Comparison of ENCODE assay signal across 8 mouse cellular contexts in the genomic region with DNA sequence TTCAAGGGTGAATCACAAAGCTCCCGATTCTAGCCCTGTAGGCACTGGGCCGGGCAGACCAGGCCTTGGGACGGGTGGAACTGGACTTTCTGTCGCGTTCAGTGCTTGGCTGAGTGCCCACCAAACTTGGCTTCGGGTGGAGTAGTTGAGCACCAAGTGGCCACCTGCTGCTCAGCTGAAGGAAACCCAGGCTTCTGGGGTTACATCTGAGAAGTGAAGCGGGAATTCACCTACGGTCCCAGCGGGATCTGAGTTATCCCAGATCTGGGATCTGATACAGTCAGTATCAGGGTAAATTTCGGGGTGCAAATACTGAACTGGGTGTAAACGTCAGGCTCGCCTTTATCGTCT. TPM values are rescaled to one million over a fixed set of nuclear protein-coding genes. Genes with fewer than 3 reads are reported as not detected.
DNase-seq lines count a peak whose midpoint lies in the region; ATAC-seq and TF ChIP-seq lines count a peak whose summit lies in the region.

No protein-coding gene starts in this region.

- peak overlapping the region; percentile 87 for H3K4me2 ChIP-seq in forebrain, embryonic 12.5 days
- H3K4me2 ChIP-seq in lung, embryonic 16.5 days (ENCODE audit: low read depth, low read length), result peak overlapping the region; percentile 93

- peak; percentile 45; the same call in 1 of the 2 replicates for ATAC-seq in forebrain, embryonic 12.5 days (ENCODE audit: low FRiP score)
- peak; percentile 36 for ATAC-seq in lung, embryonic 16.5 days (ENCODE audit: low read depth)

- peak overlapping the region; percentile 72 for H3K27ac ChIP-seq in bone marrow, adult 2 months (ENCODE audit: control insufficient read depth, insufficient read depth, low read depth, low read length, poor library complexity)
- H3K27ac ChIP-seq in forebrain, embryonic 12.5 days, result peak overlapping the region; percentile 80
- H3K27ac ChIP-seq in lung, embryonic 16.5 days (ENCODE audit: low read length), result peak overlapping the region; percentile 97

- H3K4me1 ChIP-seq in E14TG2a.4 (replicated peaks; ENCODE audit: low read depth, low read length), result peaks cover 85% of the 10 kb centered on the region
- peaks cover 1% of the 10 kb centered on the region; the same call in 1 of the 2 replicates for H3K4me1 ChIP-seq in bone marrow, adult 2 months (ENCODE audit: control insufficient read depth, insufficient read depth, low read length)
- peaks cover 21% of the 10 kb centered on the region for H3K4me1 ChIP-seq in forebrain, embryonic 12.5 days
- peaks cover 14% of the 10 kb centered on the region for H3K4me1 ChIP-seq in lung, embryonic 16.5 days (replicated peaks; ENCODE audit: control insufficient read depth, insufficient read depth, low read length)

- peak overlapping the region; percentile 69 for H3K9ac ChIP-seq in forebrain, embryonic 12.5 days
- H3K9ac ChIP-seq in lung, embryonic 16.5 days (ENCODE audit: low read length), result peak overlapping the region; percentile 90

- H3K27me3 ChIP-seq in E14TG2a.4 (ENCODE audit: insufficient read depth, low read length), result no peaks in the 10 kb centered on the region
- H3K27me3 ChIP-seq in forebrain, embryonic 12.5 days, result peaks cover 5% of the 10 kb centered on the region; the same call in 1 of the 2 replicates
- H3K27me3 ChIP-seq in lung, embryonic 16.5 days (ENCODE audit: control insufficient read depth, insufficient read depth, low read depth, low read length), result no peaks in the 10 kb centered on the region

- no peak for TF ChIP-seq POLR2A in bone marrow, adult 2 months (IDR thresholded peaks at IDR 0.05; ENCODE audit: borderline replicate concordance, control insufficient read depth, low read depth, low read length)

- intact Hi-C loops in heart, postnatal 25 days (cut with DNase I), result loop anchor here (5.0 kb wide), 1 partner anchor 130 kb away; no protein-coding TSS in a partner anchor

- DNase-seq in heart, postnatal 25 days (ENCODE audit: low spot score), result peak; percentile 63
- DNase-seq in layer of hippocampus, adult 8-10 months (ENCODE audit: low spot score in 2 of 2), result peak; percentile 59 to 61
- peak; percentile 81 to 87 for DNase-seq in right cerebral cortex, postnatal 10 days (ENCODE audit: low spot score in 2 of 2)
- DNase-seq in urinary bladder, postnatal 4 days (ENCODE audit: low spot score in 2 of 2), result peak; percentile 68 to 82

- H3K4me3 ChIP-seq in E14TG2a.4 (replicated peaks; ENCODE audit: low read length), result peak overlapping the region; percentile 91
- peak overlapping the region; percentile 81 for H3K4me3 ChIP-seq in bone marrow, adult 2 months (replicated peaks; ENCODE audit: control insufficient read depth, low read depth, low read length)
- H3K4me3 ChIP-seq in forebrain, embryonic 12.5 days (replicated peaks), result peak overlapping the region; percentile 60
- peak overlapping the region; percentile 87 for H3K4me3 ChIP-seq in lung, embryonic 16.5 days (ENCODE audit: low read length)

- peaks cover 68% of the 10 kb centered on the region for H3K36me3 ChIP-seq in E14TG2a.4 (ENCODE audit: insufficient read depth, low read length)
- peaks cover 44% of the 10 kb centered on the region for H3K36me3 ChIP-seq in forebrain, embryonic 12.5 days (replicated peaks)
- peaks cover 19% of the 10 kb centered on the region for H3K36me3 ChIP-seq in lung, embryonic 16.5 days (ENCODE audit: control insufficient read depth, insufficient read depth, low read length)

- TF ChIP-seq CTCF in E14TG2a.4 (conservative IDR thresholded peaks at IDR 0.05; ENCODE audit: low read length), result no peak
- 0 out of 2 replicates have a peak, but pooled peaks have one; percentile 13 for TF ChIP-seq CTCF in bone marrow, adult 2 months (IDR thresholded peaks at IDR 0.05; ENCODE audit: control insufficient read depth, insufficient read depth, low read length)

- no peaks in the 10 kb centered on the region for H3K9me3 ChIP-seq in E14TG2a.4 (ENCODE audit: low read length)
- no peaks in the 10 kb centered on the region for H3K9me3 ChIP-seq in forebrain, embryonic 12.5 days
- H3K9me3 ChIP-seq in lung, embryonic 16.5 days (ENCODE audit: control insufficient read depth, low read length), result no peaks in the 10 kb centered on the region

- under 1% methylated on average over 13 of the region's 13 CpGs for WGBS in bone marrow, adult 2 months
- WGBS in forebrain, embryonic 12.5 days, result under 1% methylated on average over 13 of the region's 13 CpGs
- under 1% methylated on average over 13 of the region's 13 CpGs for whole genome bisulfite sequencing in lung, embryonic 16.5 days

RNA-seq across cellular contexts. Expression of a gene that starts 0.7 kb away (rescaled TPM):
- polyA plus RNA-seq in bone marrow, adult 2 months (2011; ENCODE audit: insufficient read depth, insufficient read length, low replicate concordance, missing spikeins), result 65.8 and 86.0 TPM in 2 replicates
- 15.2 and 16.5 TPM in 2 replicates for polyA plus RNA-seq in forebrain, embryonic 12.5 days (2016; fragmentation: Nextera tagmentation; extraction: Ambion mirVana)
- total RNA-seq in heart, postnatal 25 days (2021), result 10 to 100 TPM; 45.5 to 56.9 TPM
- 10 to 100 TPM; 16.5 to 22.5 (median 17.9) TPM for total RNA-seq in layer of hippocampus, adult 8-10 months (2022)
- 36.8 and 40.6 TPM in 2 replicates for polyA plus RNA-seq in lung, embryonic 16.5 days (2015; fragmentation: Nextera tagmentation; extraction: Ambion mirVana)

RNA-seq across cellular contexts. Expression of a gene that starts 8.2 kb away (rescaled TPM):
- 41.5 and 69.6 TPM in 2 replicates for polyA plus RNA-seq in bone marrow, adult 2 months (2011; ENCODE audit: insufficient read depth, insufficient read length, low replicate concordance, missing spikeins)
- 32.3 and 35.1 TPM in 2 replicates for polyA plus RNA-seq in forebrain, embryonic 12.5 days (2016; fragmentation: Nextera tagmentation; extraction: Ambion mirVana)
- total RNA-seq in heart, postnatal 25 days (2021), result 10 to 100 TPM; 20.9 to 24.5 TPM
- total RNA-seq in layer of hippocampus, adult 8-10 months (2022), result 100 to 1,000 TPM in 2 of 4 experiments, 10 to 100 TPM in 2; 91.9 to 121 (median 102) TPM
- polyA plus RNA-seq in lung, embryonic 16.5 days (2015; fragmentation: Nextera tagmentation; extraction: Ambion mirVana), result 21.1 and 25.4 TPM in 2 replicates

RNA-seq across cellular contexts. Expression of a gene that starts 8.3 kb away (rescaled TPM):
- 19.3 and 26.7 TPM in 2 replicates for polyA plus RNA-seq in bone marrow, adult 2 months (2011; ENCODE audit: insufficient read depth, insufficient read length, low replicate concordance, missing spikeins)
- 87.4 and 89.5 TPM in 2 replicates for polyA plus RNA-seq in forebrain, embryonic 12.5 days (2016; fragmentation: Nextera tagmentation; extraction: Ambion mirVana)
- total RNA-seq in heart, postnatal 25 days (2021), result 10 to 100 TPM; 74.0 to 82.3 TPM
- total RNA-seq in layer of hippocampus, adult 8-10 months (2022), result 10 to 100 TPM; 49.1 to 55.3 (median 52.6) TPM
- 79.3 and 87.6 TPM in 2 replicates for polyA plus RNA-seq in lung, embryonic 16.5 days (2015; fragmentation: Nextera tagmentation; extraction: Ambion mirVana)

RNA-seq across cellular contexts. Expression of a gene that starts 16.1 kb away (rescaled TPM):
- 9.3 and 23.0 TPM in 2 replicates for polyA plus RNA-seq in bone marrow, adult 2 months (2011; ENCODE audit: insufficient read depth, insufficient read length, low replicate concordance, missing spikeins)
- polyA plus RNA-seq in forebrain, embryonic 12.5 days (2016; fragmentation: Nextera tagmentation; extraction: Ambion mirVana), result 28.4 and 29.7 TPM in 2 replicates
- 10 to 100 TPM; 41.6 to 45.9 TPM for total RNA-seq in heart, postnatal 25 days (2021)
- 10 to 100 TPM; 55.6 to 81.3 (median 64.7) TPM for total RNA-seq in layer of hippocampus, adult 8-10 months (2022)
- polyA plus RNA-seq in lung, embryonic 16.5 days (2015; fragmentation: Nextera tagmentation; extraction: Ambion mirVana), result 25.0 and 25.4 TPM in 2 replicates

RNA-seq across cellular contexts. Expression of a gene that starts 47.8 kb away (rescaled TPM):
- 111 and 163 TPM in 2 replicates for polyA plus RNA-seq in bone marrow, adult 2 months (2011; ENCODE audit: insufficient read depth, insufficient read length, low replicate concordance, missing spikeins)
- polyA plus RNA-seq in forebrain, embryonic 12.5 days (2016; fragmentation: Nextera tagmentation; extraction: Ambion mirVana), result 194 and 199 TPM in 2 replicates
- 10 to 100 TPM; 20.4 to 25.1 TPM for total RNA-seq in heart, postnatal 25 days (2021)
- 10 to 100 TPM; 47.0 to 64.9 (median 53.1) TPM for total RNA-seq in layer of hippocampus, adult 8-10 months (2022)
- 158 and 165 TPM in 2 replicates for polyA plus RNA-seq in lung, embryonic 16.5 days (2015; fragmentation: Nextera tagmentation; extraction: Ambion mirVana)

Comparison
In these comparisons a context has a peak if more than half of its experiments do, and no peak if none do; other contexts are left out.
1. Peak in every context shown above with its lines: DNase-seq, ATAC-seq, H3K4me3 ChIP-seq and H3K27ac ChIP-seq.